Mouse (Mus musculus) lung, embryonic 14.5 days (tissue): ENCODE measurements around the gene Ficd. TPM values are rescaled to one million over a fixed set of nuclear protein-coding genes. Genes with fewer than 3 reads are reported as not detected.

Experiments used
- ATAC-seq: fragments of 200-750 bp; cut with Nextera tagmentation; 2 replicates; pipeline ENCODE4 v1.8.0; 2017; ENCODE audit warnings: mild to moderate bottlenecking, moderate TSS enrichment, moderate library complexity; ENCODE audit not compliant: insufficient read depth
- DNase-seq: peaks from one replicate; pipeline ENCODE4 v3.0.0-alpha.2; 2015
- H3K27ac ChIP-seq: fragments of 300-500 bp; sonication (generic); 2 replicates; pipeline ENCODE4 v1.5.1; 2014; ENCODE audit warnings: low read depth, mild to moderate bottlenecking, moderate library complexity
- H3K27me3 ChIP-seq: fragments of 300-500 bp; sonication (generic); 2 replicates; pipeline ENCODE4 v1.6.1; 2014; ENCODE audit warnings: low read length, control low read depth; ENCODE audit not compliant: insufficient read depth
- H3K36me3 ChIP-seq: fragments of 300-500 bp; sonication (generic); 2 replicates; pipeline ENCODE4 v1.6.1; 2014; ENCODE audit warnings: control low read depth; ENCODE audit not compliant: insufficient read depth
- H3K4me1 ChIP-seq: fragments of 300-500 bp; sonication (generic); 2 replicates; pipeline ENCODE4 v1.6.1; 2014; ENCODE audit warnings: antibody characterized with exemption, control low read depth; ENCODE audit not compliant: insufficient read depth
- H3K4me2 ChIP-seq: fragments of 300-500 bp; sonication (generic); 2 replicates; pipeline ENCODE4 v1.6.1; 2014; ENCODE audit warnings: mild to moderate bottlenecking
- H3K4me3 ChIP-seq: fragments of 300-500 bp; sonication (generic); 2 replicates; pipeline ENCODE4 v1.5.1; 2014; ENCODE audit warnings: low read depth, low read length
- H3K9ac ChIP-seq: fragments of 300-500 bp; sonication (generic); 2 replicates; pipeline ENCODE4 v1.6.1; 2014
- H3K9me3 ChIP-seq: fragments of 300-500 bp; sonication (generic); 2 replicates; pipeline ENCODE4 v1.6.1; 2016; ENCODE audit warnings: low read depth, low read length, control low read depth
- CTCF ChIP-seq: IDR thresholded peaks from 2 replicates; pipeline ENCODE4 v1.5.1; 2016; ENCODE audit warnings: antibody characterized with exemption, low read depth
- WGBS: fragments of 180-500 bp; shearing (Covaris S2); extraction: QIAGEN DNeasy Blood & Tissue Kit; methylation state at CpG from one replicate; pipeline ENCODE4 v1.1.7; 2014; 5-methylcytosine and 5-hydroxymethylcytosine counted together
- polyA plus RNA-seq: library from polyadenylated mRNA; unstranded; fragments of >200 nt; fragmentation: Nextera tagmentation; extraction: Ambion mirVana; gene quantifications from 2 replicates; pipeline ENCODE4 v1.2.1, GENCODE M21; 2014

The Ficd gene
- polyA plus RNA-seq, 1 experiment from 2014 or later = 3.6 TPM

GRCm38 (mm10) chr5:113764426-113764825 is 28.8 kb downstream of the Ficd start:
- DNase-seq = no peak
- Histone ChIP-seq H3K9me3 (no peaks in the 10 kb centered on the region), H3K4me2 (no peak overlapping the region), H3K4me1 (no peaks in the 10 kb centered on the region), H3K27me3 (no peaks in the 10 kb centered on the region), H3K27ac (no peak overlapping the region), H3K36me3 (peaks cover 84% of the 10 kb centered on the region), H3K4me3 (no peak overlapping the region), H3K9ac (no peak overlapping the region)
- ATAC-seq = no peak
- no peak for TF ChIP-seq CTCF
- WGBS = 84% methylated on average over 7 of the region's 7 CpGs

- no peaks in the 10 kb centered on the region for H3K4me1 ChIP-seq
- no peaks in the 10 kb centered on the region for H3K9me3 ChIP-seq
- no peak overlapping the region for H3K4me3 ChIP-seq
- ATAC-seq = no peak
- WGBS = 81% methylated on average over 13 of the region's 13 CpGs
- no peak overlapping the region for H3K9ac ChIP-seq
- no peak for TF ChIP-seq CTCF
- no peak for DNase-seq
- peaks cover 69% of the 10 kb centered on the region for H3K36me3 ChIP-seq
- no peak overlapping the region for H3K4me2 ChIP-seq
- no peak overlapping the region for H3K27ac ChIP-seq
- H3K27me3 ChIP-seq = no peaks in the 10 kb centered on the region
Observed at GRCm38 (mm10) chr5:113765641-113766526, 30.3 kb downstream of the Ficd start.

- TF ChIP-seq CTCF = no peak
- no peak for ATAC-seq
- no peak overlapping the region for H3K9ac ChIP-seq
- no peak overlapping the region for H3K27ac ChIP-seq
- H3K36me3 ChIP-seq = peaks cover 42% of the 10 kb centered on the region
- H3K9me3 ChIP-seq = no peaks in the 10 kb centered on the region
- DNase-seq = no peak
- H3K4me2 ChIP-seq = no peak overlapping the region
- H3K4me3 ChIP-seq = no peak overlapping the region
- WGBS = 85% methylated on average over 8 of the region's 8 CpGs
- no peaks in the 10 kb centered on the region for H3K27me3 ChIP-seq
- no peaks in the 10 kb centered on the region for H3K4me1 ChIP-seq
Observed at GRCm38 (mm10) chr5:113768806-113769205, 33.2 kb downstream of the Ficd start.

- Histone ChIP-seq H3K27me3 (no peaks in the 10 kb centered on the region), H3K4me1 (no peaks in the 10 kb centered on the region), H3K27ac (peak overlapping the region; percentile 99), H3K4me2 (peak overlapping the region; percentile 95), H3K9me3 (no peaks in the 10 kb centered on the region), H3K4me3 (peak overlapping the region; percentile 99), H3K36me3 (peaks cover 41% of the 10 kb centered on the region), H3K9ac (peak overlapping the region; percentile 92)
- ATAC-seq (peak; percentile 83), DNase-seq (peak; percentile 94)
- WGBS = under 1% methylated on average over 94 of the region's 97 CpGs
- no peak for TF ChIP-seq CTCF
Observed at GRCm38 (mm10) chr5:113771213-113772162, 35.9 kb downstream of the Ficd start.

GRCm38 (mm10) chr5:113772450-113772895 is 36.9 kb downstream of the Ficd start, which contains the start of the genes Sart3 and Iscu:
Sart3 (minus strand) TSS chr5:113772510.
Iscu (plus strand) TSS chr5:113772748.
- DNase-seq = peak; percentile 99
- Histone ChIP-seq H3K9ac (peak within 1 kb of the TSS; percentile 92), H3K36me3 (peaks cover 41% of the 10 kb centered on the region), H3K4me2 (peak within 1 kb of the TSS; percentile 95), H3K27me3 (no peaks in the 10 kb centered on the region), H3K4me1 (no peaks in the 10 kb centered on the region), H3K27ac (peak within 1 kb of the TSS; percentile 99), H3K9me3 (no peaks in the 10 kb centered on the region), H3K4me3 (peak within 1 kb of the TSS; percentile 99)
- WGBS = under 1% methylated on average over 49 of the region's 49 CpGs
- TF ChIP-seq CTCF = no peak
- ATAC-seq = peak; percentile 87

- Histone ChIP-seq H3K9ac (peak overlapping the region; percentile 65), H3K4me2 (peak overlapping the region; percentile 95), H3K27ac (peak overlapping the region; percentile 99; the same call in 1 of the 2 replicates), H3K4me3 (peak overlapping the region; percentile 99), H3K9me3 (no peaks in the 10 kb centered on the region), H3K4me1 (no peaks in the 10 kb centered on the region), H3K36me3 (peaks cover 43% of the 10 kb centered on the region), H3K27me3 (no peaks in the 10 kb centered on the region)
- peak; percentile 25 for ATAC-seq
- TF ChIP-seq CTCF = no peak
- no peak for DNase-seq
- under 1% methylated on average over 28 of the region's 38 CpGs for WGBS
Observed at GRCm38 (mm10) chr5:113772905-113773519, 37.4 kb downstream of the Ficd start.
